Mouse (Mus musculus) lung, embryonic 14.5 days (tissue): Measurements from ENCODE around the gene Atf6. TPM values are rescaled to one million over a fixed set of nuclear protein-coding genes. Genes with fewer than 3 reads are reported as not detected.

Source experiments
- ATAC-seq: fragments of 200-750 bp; cut with Nextera tagmentation; 2 replicates; pipeline ENCODE4 v1.8.0; 2017; ENCODE audit warnings: mild to moderate bottlenecking, moderate TSS enrichment, moderate library complexity; ENCODE audit not compliant: insufficient read depth
- DNase-seq: peaks from one replicate; pipeline ENCODE4 v3.0.0-alpha.2; 2015
- H3K27ac ChIP-seq: fragments of 300-500 bp; sonication (generic); 2 replicates; pipeline ENCODE4 v1.5.1; 2014; ENCODE audit warnings: low read depth, mild to moderate bottlenecking, moderate library complexity
- H3K27me3 ChIP-seq: fragments of 300-500 bp; sonication (generic); 2 replicates; pipeline ENCODE4 v1.6.1; 2014; ENCODE audit warnings: low read length, control low read depth; ENCODE audit not compliant: insufficient read depth
- H3K36me3 ChIP-seq: fragments of 300-500 bp; sonication (generic); 2 replicates; pipeline ENCODE4 v1.6.1; 2014; ENCODE audit warnings: control low read depth; ENCODE audit not compliant: insufficient read depth
- H3K4me1 ChIP-seq: fragments of 300-500 bp; sonication (generic); 2 replicates; pipeline ENCODE4 v1.6.1; 2014; ENCODE audit warnings: antibody characterized with exemption, control low read depth; ENCODE audit not compliant: insufficient read depth
- H3K4me2 ChIP-seq: fragments of 300-500 bp; sonication (generic); 2 replicates; pipeline ENCODE4 v1.6.1; 2014; ENCODE audit warnings: mild to moderate bottlenecking
- H3K4me3 ChIP-seq: fragments of 300-500 bp; sonication (generic); 2 replicates; pipeline ENCODE4 v1.5.1; 2014; ENCODE audit warnings: low read depth, low read length
- H3K9ac ChIP-seq: fragments of 300-500 bp; sonication (generic); 2 replicates; pipeline ENCODE4 v1.6.1; 2014
- H3K9me3 ChIP-seq: fragments of 300-500 bp; sonication (generic); 2 replicates; pipeline ENCODE4 v1.6.1; 2016; ENCODE audit warnings: low read depth, low read length, control low read depth
- CTCF ChIP-seq: IDR thresholded peaks from 2 replicates; pipeline ENCODE4 v1.5.1; 2016; ENCODE audit warnings: antibody characterized with exemption, low read depth
- WGBS: fragments of 180-500 bp; shearing (Covaris S2); extraction: QIAGEN DNeasy Blood & Tissue Kit; methylation state at CpG from one replicate; pipeline ENCODE4 v1.1.7; 2014; 5-methylcytosine and 5-hydroxymethylcytosine counted together
- polyA plus RNA-seq: library from polyadenylated mRNA; unstranded; fragments of >200 nt; fragmentation: Nextera tagmentation; extraction: Ambion mirVana; gene quantifications from 2 replicates; pipeline ENCODE4 v1.2.1, GENCODE M21; 2014

The Atf6 gene
- polyA plus RNA-seq, 1 experiment from 2014 or later = 9.9 TPM

DNA sequence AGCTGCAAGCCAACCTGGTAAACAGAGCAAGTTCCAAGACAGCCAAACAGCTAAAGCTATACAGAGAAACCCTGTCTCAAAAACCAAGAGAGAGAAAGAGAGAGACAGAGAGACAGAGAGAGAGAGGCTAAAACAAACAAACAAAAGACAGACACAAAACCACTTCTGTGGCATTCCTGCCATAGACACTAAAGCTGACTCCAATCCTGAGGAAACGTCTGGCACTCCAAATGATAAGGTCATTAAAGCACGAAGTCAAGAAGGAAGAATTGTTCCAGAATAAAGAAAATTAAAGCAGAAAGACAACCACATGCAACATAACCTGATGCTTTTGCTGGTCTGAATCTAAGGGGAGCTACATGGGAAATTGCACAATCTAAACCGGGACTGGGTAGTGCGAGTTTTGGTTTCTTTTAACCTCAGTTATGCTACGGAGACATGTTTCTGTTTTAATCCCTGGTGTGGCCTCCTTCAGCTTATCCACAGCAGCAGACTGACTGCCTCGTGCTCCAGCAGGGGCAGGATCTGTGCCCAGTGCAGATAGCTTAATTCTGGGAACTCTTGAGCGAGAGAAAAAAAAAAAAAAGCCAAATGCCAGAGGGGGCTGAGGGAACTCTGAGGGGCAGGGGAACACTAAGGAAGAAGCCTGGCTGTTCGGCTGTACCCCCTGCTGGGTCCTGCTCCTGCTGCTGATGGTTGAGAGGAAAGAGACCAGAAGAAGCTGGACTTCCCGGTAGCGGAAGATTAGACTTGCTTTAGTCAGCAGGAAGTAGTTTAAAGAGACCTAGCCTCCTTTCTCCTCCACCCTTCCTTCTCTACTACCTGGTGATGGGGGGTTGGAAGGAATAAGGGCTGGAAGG is 21.9 kb downstream of the Atf6 start:
- ATAC-seq (no peak), DNase-seq (no peak)
- Histone ChIP-seq H3K36me3 (0 out of 2 replicates have a peak, but pooled peaks cover 20% of the 10 kb centered on the region), H3K27ac (0 out of 2 replicates have a peak overlapping the region, but pooled peaks have one; percentile 22), H3K27me3 (no peaks in the 10 kb centered on the region), H3K4me2 (no peak overlapping the region), H3K4me1 (no peaks in the 10 kb centered on the region), H3K4me3 (no peak overlapping the region), H3K9ac (no peak overlapping the region), H3K9me3 (no peaks in the 10 kb centered on the region)
- TF ChIP-seq CTCF = no peak
- 44% methylated on average over 10 of the region's 10 CpGs for WGBS

DNA sequence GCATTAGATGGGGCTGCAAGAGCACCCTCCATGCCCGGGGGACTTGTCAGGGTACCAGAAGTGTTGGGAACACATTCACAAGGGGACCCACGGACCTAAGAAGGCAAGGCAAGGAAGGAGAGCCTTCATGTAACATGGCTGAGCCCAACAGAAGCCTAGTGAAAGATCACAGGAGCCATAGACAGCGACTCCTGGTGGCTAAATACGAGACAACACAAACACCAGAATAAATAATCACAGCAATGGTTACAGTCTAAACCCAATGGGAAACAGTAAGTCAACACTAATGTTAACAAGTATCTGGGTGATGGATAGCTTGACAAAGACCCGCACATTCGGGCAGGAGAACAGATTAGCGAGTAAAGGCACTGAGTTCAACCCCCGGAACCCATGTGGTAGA is 23.2 kb downstream of the Atf6 start:
- Histone ChIP-seq H3K27me3 (no peaks in the 10 kb centered on the region), H3K4me1 (no peaks in the 10 kb centered on the region), H3K4me3 (no peak overlapping the region), H3K4me2 (no peak overlapping the region), H3K36me3 (0 out of 2 replicates have a peak, but pooled peaks cover 17% of the 10 kb centered on the region), H3K27ac (no peak overlapping the region), H3K9me3 (no peaks in the 10 kb centered on the region), H3K9ac (no peak overlapping the region)
- DNase-seq = peak; percentile 75
- WGBS = 52% methylated on average over 8 of the region's 8 CpGs
- TF ChIP-seq CTCF = peak; percentile 73
- no peak for ATAC-seq

- TF ChIP-seq CTCF = peak; percentile 59
- no peak overlapping the region for H3K4me2 ChIP-seq
- no peaks in the 10 kb centered on the region for H3K4me1 ChIP-seq
- H3K27ac ChIP-seq = no peak overlapping the region
- H3K27me3 ChIP-seq = no peaks in the 10 kb centered on the region
- H3K36me3 ChIP-seq = peaks cover 20% of the 10 kb centered on the region; the same call in 1 of the 2 replicates
- no peaks in the 10 kb centered on the region for H3K9me3 ChIP-seq
- DNase-seq = peak; percentile 81
- no peak overlapping the region for H3K9ac ChIP-seq
- H3K4me3 ChIP-seq = no peak overlapping the region
- ATAC-seq = no peak
Observed at GRCm38 (mm10) chr1:170839685-170840084, 27.9 kb downstream of the Atf6 start.

- Histone ChIP-seq H3K27ac (no peak overlapping the region), H3K9ac (no peak overlapping the region), H3K36me3 (peaks cover 8% of the 10 kb centered on the region; the same call in 1 of the 2 replicates), H3K4me2 (no peak overlapping the region), H3K9me3 (no peaks in the 10 kb centered on the region), H3K4me1 (no peaks in the 10 kb centered on the region), H3K27me3 (no peaks in the 10 kb centered on the region), H3K4me3 (no peak overlapping the region)
- TF ChIP-seq CTCF = no peak
- ATAC-seq = no peak
- DNase-seq = no peak
- WGBS = 86% methylated on average over 9 of the region's 9 CpGs
Observed at GRCm38 (mm10) chr1:170834756-170835155, 32.8 kb downstream of the Atf6 start.

GRCm38 (mm10) chr1:170829781-170830180 is 37.8 kb downstream of the Atf6 start:
- WGBS = 100% methylated on average over 1 of the region's 1 CpGs
- H3K27ac ChIP-seq = no peak overlapping the region
- ATAC-seq (no peak), DNase-seq (no peak)
- H3K4me3 ChIP-seq = no peak overlapping the region
- no peaks in the 10 kb centered on the region for H3K4me1 ChIP-seq
- H3K27me3 ChIP-seq = no peaks in the 10 kb centered on the region
- no peaks in the 10 kb centered on the region for H3K9me3 ChIP-seq
- H3K4me2 ChIP-seq = no peak overlapping the region
- no peak for TF ChIP-seq CTCF
- H3K9ac ChIP-seq = no peak overlapping the region
- peaks cover under 1% of the 10 kb centered on the region; the same call in 1 of the 2 replicates for H3K36me3 ChIP-seq

GRCm38 (mm10) chr1:170829344-170829743 is 38.2 kb downstream of the Atf6 start:
- no peak overlapping the region for H3K9ac ChIP-seq
- H3K27ac ChIP-seq = no peak overlapping the region
- 85% methylated on average over 6 of the region's 6 CpGs for WGBS
- TF ChIP-seq CTCF = no peak
- no peaks in the 10 kb centered on the region for H3K4me1 ChIP-seq
- H3K4me2 ChIP-seq = no peak overlapping the region
- no peak for ATAC-seq
- no peaks in the 10 kb centered on the region for H3K9me3 ChIP-seq
- H3K27me3 ChIP-seq = no peaks in the 10 kb centered on the region
- no peak overlapping the region for H3K4me3 ChIP-seq
- no peak for DNase-seq
- H3K36me3 ChIP-seq = no peaks in the 10 kb centered on the region

GRCm38 (mm10) chr1:170820103-170820814 is 47.3 kb downstream of the Atf6 start:
- Histone ChIP-seq H3K4me1 (no peaks in the 10 kb centered on the region), H3K4me3 (no peak overlapping the region), H3K27me3 (no peaks in the 10 kb centered on the region), H3K36me3 (0 out of 2 replicates have a peak, but pooled peaks cover 2% of the 10 kb centered on the region), H3K27ac (no peak overlapping the region), H3K4me2 (no peak overlapping the region), H3K9ac (no peak overlapping the region), H3K9me3 (no peaks in the 10 kb centered on the region)
- ATAC-seq (no peak), DNase-seq (no peak)
- no peak for TF ChIP-seq CTCF
- WGBS = 79% methylated on average over 14 of the region's 14 CpGs
